Mouse (Mus musculus) lung, postnatal 10 days (tissue): ENCODE measurements at regions not wholly inside any gene's neighbourhood (a gene's known extent, or its start where the extent isn't known, plus 50 kb on each side); places are given as distances from the start of the nearest gene placed in this dataset.
"Not testable (repeated sequence)": the region's sequence is repeated elsewhere in the genome, so short reads cannot be mapped to it uniquely, and the experiment has no call there.

ENCODE experiments used
- DNase-seq: peaks from one replicate; pipeline ENCODE4 v3.0.0; 2021

GRCm38 (mm10) chr2:57185151-57185550 lies 52.3 kb upstream of the Gpd2 start:
- no peak for DNase-seq

DNA sequence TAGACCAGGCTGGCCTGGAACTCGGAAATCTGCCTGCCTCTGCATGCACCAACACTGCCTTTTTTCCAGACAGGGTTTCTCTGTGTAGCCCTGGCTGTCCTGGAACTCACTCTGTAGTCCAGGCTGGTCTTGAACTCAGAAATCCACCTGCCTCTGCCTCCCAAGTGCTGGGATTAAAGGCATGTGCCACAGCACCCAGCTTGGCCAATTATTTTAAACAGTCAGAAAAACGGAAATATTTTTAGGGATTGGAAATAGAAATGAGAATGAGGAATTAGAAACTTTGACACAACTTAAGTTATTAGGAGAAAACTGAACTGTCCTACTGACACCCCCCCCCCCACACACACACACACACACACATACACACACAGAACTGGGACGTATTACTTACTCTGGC lies 54.3 kb upstream of the Gpd2 start:
- not testable (repeated sequence) for DNase-seq

DNA sequence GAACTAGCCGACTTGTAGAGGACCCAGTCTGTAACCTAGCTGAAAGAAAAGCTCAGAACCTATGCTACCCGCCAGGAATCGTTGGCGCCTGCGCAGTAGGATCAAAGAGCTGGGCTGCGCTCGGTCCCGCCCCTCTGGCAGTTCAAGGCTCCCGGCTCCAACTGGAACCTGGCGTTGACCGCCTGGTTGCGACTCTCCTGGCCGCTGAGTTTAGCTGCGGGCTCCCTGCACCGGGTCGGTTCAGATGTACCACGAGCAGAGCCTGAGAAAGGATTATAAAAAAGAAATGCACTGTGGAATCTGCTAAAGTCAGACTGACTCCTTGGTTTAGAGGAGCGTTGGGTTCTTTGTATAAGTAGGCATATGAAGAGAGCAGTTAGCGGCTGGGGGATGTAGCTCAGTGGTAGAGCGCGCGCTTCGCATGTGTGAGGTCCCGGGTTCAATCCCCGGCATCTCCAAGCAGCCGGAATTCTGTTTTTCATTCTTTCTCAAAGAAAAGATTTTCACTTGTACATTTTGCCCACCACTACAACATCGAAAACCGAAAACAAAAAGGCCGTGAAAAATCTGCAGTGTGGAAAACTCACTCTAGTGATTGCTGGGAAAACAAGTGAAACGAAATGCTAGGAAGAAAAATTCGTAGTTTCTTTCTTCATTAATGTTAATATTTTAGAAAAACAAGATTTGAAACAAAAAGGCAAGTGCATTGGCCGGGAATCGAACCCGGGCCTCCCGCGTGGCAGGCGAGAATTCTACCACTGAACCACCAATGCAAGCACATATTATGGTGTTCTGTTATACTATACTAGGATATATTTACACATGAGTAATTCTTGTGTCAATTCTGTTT lies 55.5 kb upstream of the Gpd2 start:
- peak; percentile 96 for DNase-seq

- DNase-seq = no peak
Measured at GRCm38 (mm10) chr2:57181350-57181691, 56.1 kb upstream of the Gpd2 start.

GRCm38 (mm10) chr2:57178056-57178455 lies 54.3 kb upstream of the Nr4a2 start:
- no peak for DNase-seq

DNA sequence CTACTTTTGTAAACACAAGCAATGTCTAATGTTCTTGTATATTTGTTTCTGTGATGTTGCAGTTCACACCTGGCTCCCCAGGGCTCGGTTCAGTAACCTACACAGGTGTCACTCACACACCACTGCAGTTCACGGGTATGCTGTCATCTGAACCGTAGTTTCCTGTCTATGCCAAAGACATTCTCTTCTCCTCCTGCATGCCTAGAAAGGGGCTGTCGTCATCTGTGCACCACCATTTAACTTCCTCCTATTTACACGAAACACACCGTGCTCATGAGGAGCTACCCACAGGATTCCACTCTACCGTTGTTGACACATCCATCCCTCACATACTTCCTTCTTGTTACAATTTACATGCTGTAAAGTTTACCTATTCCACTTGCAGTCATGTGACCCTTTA lies 52.7 kb upstream of the Nr4a2 start:
- no peak for DNase-seq

- no peak for DNase-seq
Measured at GRCm38 (mm10) chr2:57175219-57175618, 51.4 kb upstream of the Nr4a2 start.
